Mouse (Mus musculus) liver, adult 10 weeks (tissue): ENCODE measurements around the gene Olfr456. TPM values are rescaled to one million over a fixed set of nuclear protein-coding genes. Genes with fewer than 3 reads are reported as not detected.

ENCODE experiments used
- polyA plus RNA-seq: library from polyadenylated mRNA; stranded (reverse); fragments of 350-450 nt; fragmentation: Illumina TruSeq; extraction: RNeasy Lipid Tissue Mini Kit (QIAGEN cat#74804); gene quantifications from one replicate; pipeline ENCODE4 v1.2.3, GENCODE M21; 2014; ENCODE audit warnings: low read depth, low replicate concordance

Gene Olfr456
- polyA plus RNA-seq: not detected

GRCm38 (mm10) chr6:42487114-42487513 lies at the start of gene Olfr456:
Gene Olfr456, minus strand, starts transcription at chr6:42487214.

GRCm38 (mm10) chr6:42476235-42476634 lies 10.8 kb downstream of the Olfr456 start, which contains the start of gene Olfr457:
Gene Olfr457, minus strand, starts transcription at chr6:42476335.

GRCm38 (mm10) chr6:42465096-42465495 lies 21.9 kb downstream of the Olfr456 start, which contains the start of gene Olfr458:
Gene Olfr458, minus strand, starts transcription at chr6:42465196.

Other genes starting within 250 kb of the Olfr456 start
- gene Gstk1, start 241.3 kb downstream of the Olfr456 start, polyA plus RNA-seq: 200 TPM
- gene Tmem139, start 225.2 kb downstream of the Olfr456 start, polyA plus RNA-seq: 0.58 TPM
- 5.0 TPM for gene Casp2, start 222.2 kb downstream of the Olfr456 start, polyA plus RNA-seq
- not detected for gene Clcn1, start 200.5 kb downstream of the Olfr456 start, polyA plus RNA-seq
- gene Fam131b, start 162.6 kb downstream of the Olfr456 start, polyA plus RNA-seq: not detected
- gene Zyx, start 137.6 kb downstream of the Olfr456 start, polyA plus RNA-seq: 3.2 TPM
- gene Epha1, start 113.9 kb downstream of the Olfr456 start, polyA plus RNA-seq: 4.6 TPM
- gene Tas2r143, start 87.0 kb downstream of the Olfr456 start, polyA plus RNA-seq: not detected
- not detected for gene Tas2r135, start 81.8 kb downstream of the Olfr456 start, polyA plus RNA-seq
- not detected for gene Tas2r126, start 52.7 kb downstream of the Olfr456 start, polyA plus RNA-seq
- not detected for gene Olfr458, start 22.0 kb downstream of the Olfr456 start, polyA plus RNA-seq
- not detected for gene Olfr457, start 10.9 kb downstream of the Olfr456 start, polyA plus RNA-seq
- gene Olfr455, start 60.4 kb upstream of the Olfr456 start, polyA plus RNA-seq: not detected
- gene Tcaf3, start 110.5 kb upstream of the Olfr456 start, polyA plus RNA-seq: not detected
- gene Tcaf2, start 158.0 kb upstream of the Olfr456 start, polyA plus RNA-seq: 0.58 TPM
- 2.4 TPM for gene Tcaf1, start 222.9 kb upstream of the Olfr456 start, polyA plus RNA-seq